Mouse (Mus musculus) c-Kit-positive CD71-positive TER-119-negative erythroid progenitor cells, embryonic 14.5 days (primary cell): ENCODE data around the gene Car10.

Experiments
- DNase-seq: peaks from one replicate; pipeline ENCODE4 v3.0.0-alpha.2; 2013; ENCODE audit warnings: low read depth

The Car10 gene

DNA sequence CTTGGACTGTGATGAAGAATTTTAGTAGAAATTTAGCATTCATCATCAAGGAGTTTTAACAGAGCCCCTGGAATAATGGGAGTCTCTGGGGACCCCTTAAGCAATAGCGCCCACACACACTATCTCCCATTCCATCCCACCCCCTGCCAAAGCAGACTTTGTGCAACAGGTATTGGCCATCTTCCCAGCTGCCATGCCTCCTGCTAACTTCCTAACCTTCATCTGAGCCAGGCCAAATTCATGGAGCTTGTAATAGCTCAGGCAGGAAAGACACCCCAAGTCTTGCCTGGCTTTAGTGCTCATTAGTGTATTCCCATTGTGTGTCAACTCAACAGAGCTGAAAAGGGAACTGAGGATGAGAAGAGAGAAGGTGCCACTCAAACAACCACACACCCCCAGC is 481.8 kb downstream of the Car10 start:
- no peak for DNase-seq

DNA sequence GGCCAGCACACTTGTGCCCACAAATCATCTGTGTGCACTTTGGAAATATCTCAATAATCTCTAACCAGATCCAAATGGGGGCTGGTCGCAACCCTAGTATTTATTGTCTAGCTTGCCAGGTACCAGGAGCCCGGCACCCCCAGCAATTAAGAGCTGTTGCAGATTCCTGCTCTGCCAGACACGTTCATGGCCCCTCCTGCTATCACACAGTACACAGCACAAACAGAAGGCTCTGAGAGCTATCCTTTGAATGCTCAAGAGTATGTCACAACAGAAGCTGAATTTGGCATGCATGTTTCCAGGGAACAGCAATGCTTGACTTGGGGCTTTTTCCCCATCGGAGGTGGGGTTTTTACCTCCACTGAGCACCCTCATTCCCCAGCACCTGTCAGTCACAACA is 483.5 kb downstream of the Car10 start:
- DNase-seq = no peak

DNA sequence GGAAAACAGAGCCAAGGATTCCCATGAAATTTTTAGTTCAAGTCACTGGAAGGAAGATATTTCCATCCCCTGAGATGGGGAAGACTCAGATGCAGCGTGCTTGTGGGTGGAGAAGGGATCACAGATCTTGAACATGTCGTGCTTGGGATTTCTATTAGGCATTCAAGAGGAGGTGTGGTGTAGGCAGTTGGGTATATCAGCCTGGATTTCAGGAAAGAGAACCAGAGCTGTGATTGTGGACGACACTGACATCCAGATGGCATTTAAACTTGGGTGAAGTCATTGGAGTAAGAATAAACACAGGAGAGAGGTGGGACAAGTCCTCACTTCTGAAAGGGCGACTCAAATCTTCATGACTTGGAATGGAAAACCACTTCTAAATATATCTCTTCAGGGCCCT is 490.0 kb downstream of the Car10 start:
- DNase-seq = no peak

DNA sequence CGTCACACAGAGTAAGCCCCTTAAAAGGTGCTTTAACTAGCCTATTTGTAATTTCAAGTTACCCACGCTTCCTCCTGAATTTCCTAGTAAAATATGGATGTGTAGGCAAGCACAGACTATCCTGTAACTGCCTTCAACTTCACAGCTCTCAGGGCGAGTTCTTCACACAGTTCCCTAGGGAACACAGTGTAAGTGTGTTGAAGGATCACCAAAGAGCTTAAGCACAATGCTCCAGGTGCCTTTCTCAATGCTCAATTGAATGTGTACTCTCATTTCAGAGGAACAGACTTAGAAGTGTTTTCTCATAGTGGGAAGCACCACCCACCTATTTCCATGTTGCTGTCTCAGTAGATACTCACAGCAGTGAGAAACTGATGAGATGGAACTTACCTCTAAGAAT is 492.8 kb downstream of the Car10 start:
- DNase-seq = no peak

DNA sequence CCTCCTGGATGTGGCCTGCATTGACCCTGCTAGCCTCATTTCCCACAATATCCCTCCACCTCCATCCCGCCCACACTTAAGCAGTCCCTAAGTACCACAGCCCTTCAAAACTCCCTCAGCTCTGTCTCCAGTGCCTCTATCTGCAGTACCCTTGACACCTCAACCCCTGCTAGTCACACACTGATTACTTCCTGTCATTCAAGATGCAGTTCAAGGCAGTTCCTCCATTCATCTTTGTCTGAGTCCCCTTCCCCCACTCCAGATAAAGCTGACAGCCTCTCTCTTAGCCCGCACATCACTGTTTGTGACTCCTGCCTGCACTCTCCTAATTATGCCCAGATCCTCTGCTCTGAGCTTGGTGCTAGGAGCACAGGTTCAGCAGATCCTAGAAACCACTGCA is 496.2 kb downstream of the Car10 start:
- no peak for DNase-seq

DNA sequence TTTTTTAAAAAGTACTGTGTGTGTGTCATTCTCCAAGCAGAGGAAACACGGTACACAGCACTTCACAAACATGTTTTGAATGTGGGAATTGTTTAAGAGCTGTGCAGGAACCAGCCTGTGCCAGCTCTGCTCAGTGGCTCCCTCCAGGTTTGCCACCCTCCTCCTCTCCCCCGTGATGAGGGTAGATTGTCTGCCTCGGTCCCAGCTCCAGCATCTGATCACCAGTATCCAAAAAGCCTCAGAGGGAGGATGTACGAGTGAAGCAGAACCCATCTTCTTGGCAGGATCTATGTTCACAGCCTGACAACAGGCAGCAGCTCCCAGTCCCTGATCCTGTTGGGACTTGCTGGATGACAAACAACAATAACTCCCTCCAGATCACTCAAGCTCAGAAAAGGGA is 500.3 kb downstream of the Car10 start:
- no peak for DNase-seq

DNA sequence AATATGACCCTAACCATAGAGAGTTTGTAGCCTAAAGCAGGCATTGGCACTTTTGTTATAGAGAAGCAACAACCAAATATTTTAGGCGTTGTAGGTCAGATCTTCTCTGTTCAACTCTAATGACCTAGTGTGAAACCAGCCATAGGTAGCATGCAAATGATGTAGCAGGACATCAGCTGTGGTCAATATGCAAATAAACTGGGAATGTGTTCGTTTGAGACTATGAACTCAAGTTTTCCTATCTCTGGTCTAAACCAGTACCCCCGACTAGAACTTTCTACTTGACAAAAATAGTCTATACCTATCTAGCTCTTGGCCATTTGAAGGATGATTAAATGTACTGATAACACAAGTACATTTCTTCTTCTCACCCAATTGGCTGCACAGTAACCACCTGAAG is 501.9 kb downstream of the Car10 start:
- DNase-seq = no peak

DNA sequence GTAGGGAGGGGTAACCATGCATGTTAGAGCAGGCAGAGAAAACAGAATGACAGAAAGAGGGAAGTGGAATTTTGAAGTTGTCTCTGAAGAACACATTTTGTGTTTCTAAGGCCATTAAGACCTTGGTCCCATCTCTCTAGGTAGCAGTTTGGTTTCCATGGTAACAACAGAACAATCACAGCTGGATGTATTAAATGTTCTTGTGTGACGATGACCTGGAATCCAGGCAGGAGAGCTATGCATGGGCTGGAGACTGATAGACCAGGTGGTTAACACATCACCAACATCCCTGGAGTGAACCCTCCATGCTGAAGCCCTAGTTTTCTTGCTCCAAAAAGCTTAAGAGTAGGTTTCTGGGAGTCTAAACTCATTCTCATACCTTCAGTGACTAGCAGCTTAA is 505.7 kb downstream of the Car10 start:
- no peak for DNase-seq

DNA sequence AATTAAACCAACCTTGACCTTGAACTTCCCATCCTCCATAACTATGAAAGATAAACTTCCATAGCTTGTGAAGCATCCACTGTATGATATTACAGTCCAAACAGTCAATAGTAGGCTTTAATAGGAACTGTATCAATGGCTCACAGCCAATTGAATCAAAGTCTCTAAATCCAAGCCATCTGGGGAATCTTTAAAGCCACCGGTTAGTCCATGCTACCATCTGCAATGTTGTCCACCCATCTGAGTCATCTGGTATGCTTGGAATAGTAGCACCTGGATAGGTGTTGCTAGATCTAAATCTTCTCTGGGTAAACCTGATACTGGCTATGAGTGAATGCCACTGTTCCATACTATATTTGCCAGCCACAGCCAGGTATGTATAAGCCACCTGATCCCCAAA is 509.3 kb downstream of the Car10 start:
- no peak for DNase-seq

DNA sequence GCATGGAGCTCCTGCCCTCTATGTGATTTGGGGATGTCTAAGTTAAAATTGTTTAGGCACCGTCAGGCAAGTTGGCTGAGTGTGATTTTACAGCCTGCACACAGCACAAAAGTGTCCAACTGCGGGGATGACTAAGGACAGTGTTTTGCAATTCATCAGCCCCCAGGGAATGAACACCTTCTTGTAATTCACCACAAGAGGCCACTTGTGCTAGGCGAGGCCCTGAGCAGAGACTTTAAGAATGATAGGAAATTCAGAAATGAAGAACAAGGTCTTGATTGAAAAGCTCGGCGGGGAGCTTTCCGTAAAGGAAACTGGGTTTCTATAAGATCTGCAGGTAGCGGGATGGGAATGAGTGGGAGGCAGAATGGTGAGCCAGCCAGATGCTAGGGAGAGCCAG is 510.9 kb downstream of the Car10 start:
- no peak for DNase-seq

DNA sequence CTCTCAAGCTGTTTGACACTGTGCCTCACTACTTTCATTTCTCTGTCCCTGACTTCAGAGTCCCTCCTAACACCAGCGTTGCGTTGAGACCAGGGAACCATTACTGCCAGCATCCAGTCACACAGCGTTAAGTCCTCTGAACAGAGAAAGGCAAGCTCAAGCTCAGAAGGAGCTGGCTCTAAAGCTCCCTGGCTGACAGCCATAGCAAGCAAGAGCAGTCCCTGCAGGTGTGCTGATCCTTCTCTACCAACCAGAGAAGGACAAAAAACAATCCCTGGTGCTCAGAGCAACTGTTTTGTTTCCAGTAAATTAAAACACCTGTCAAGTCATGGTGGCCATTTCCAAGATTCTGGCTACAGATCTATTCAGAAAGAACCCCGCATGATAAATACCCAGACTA is 514.2 kb downstream of the Car10 start:
- DNase-seq = no peak

DNA sequence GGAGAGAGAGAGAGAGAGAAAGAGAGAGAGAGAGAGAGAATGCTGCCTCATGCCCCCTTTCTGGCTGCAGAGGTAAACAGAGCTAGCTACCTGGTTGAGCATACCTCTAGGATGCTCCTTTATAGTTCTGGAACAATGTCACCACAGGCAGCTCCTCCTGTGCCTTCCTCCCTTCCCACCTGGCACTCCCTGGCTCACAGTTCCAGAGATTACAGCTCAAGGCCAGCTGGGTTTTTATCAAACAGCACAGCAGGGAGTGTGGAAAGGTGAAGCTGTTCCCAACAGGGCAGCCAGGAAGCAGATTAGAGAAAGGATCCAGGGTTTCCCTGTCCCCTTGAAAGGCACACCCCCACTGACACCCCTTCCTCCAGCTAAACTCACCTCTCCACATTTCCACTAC is 517.0 kb downstream of the Car10 start:
- no peak for DNase-seq

DNA sequence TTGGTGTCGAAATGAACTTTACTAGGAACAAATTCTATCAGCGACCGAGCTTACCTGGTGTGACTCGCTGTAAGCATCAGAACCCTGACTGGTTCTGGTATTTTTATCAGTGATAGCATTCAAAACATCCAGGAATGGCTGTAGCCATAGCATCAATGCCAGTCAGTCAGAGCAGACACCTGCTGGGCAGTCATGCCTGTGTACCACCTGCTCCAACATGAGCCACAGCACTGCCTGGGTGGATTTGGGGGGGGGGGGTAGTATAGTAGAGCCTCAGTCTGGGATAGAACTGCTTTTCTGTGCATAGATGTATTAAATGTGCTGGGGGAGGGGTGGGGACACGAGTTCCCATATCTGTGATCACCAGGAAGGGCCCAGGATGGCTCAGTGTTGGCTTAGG is 525.8 kb downstream of the Car10 start:
- no peak for DNase-seq

DNA sequence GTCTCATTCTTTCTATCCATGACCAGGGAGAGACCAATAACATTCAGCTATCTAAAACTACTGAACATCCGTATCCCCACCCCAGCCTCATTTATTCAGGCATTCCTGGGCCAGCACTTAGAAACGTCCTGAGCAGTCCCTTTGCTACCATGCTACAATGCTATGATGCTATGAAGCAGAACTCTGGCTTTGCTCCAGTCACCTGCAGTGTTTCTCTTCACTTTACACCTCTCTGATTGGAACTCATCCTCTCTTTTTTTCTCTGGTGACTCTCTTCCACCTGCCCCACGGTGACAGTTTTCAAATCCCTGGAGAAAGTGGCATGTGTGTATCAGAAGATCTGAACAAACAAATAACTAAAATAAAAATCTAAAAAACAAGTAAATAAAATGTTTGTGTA is 541.6 kb downstream of the Car10 start:
- DNase-seq = no peak

DNA sequence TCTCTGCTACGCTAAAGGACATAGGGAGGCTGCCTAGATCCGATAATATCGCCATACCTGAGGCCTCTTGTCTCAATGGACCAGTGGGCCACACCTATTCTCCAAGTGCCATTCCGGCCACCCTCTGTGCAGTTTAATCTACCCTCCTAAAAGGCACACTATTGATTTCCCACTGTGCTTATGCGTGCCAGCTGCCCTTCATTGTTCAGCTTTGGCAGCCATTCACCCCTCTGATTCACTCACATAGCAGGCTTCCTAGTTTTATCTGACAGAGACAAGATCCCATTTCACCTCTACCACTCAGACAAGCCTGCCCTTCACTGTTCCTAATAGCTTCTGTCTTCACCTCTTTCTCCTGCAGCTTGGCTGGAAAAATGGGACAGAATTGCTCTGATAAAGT is 543.1 kb downstream of the Car10 start:
- no peak for DNase-seq

DNA sequence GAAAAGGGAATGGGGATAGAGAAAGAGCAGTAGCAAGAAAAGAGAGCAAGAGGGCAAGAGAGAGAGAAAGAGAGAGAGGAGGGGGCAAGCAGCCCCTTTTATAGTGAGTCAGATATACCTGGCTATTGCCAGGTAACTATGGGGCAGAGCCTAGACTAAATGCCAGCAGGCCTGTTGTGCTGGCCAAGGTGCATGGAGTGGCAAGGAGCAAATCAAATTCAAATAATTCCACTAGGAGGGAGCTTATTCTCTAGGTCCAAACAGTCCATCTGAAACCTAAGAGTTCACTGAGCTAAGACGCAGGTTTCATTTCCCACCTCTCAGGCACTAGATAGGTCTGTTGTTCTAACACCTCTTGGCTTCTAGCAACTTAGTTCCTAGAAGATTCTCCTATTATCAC is 544.5 kb downstream of the Car10 start:
- DNase-seq = no peak

DNA sequence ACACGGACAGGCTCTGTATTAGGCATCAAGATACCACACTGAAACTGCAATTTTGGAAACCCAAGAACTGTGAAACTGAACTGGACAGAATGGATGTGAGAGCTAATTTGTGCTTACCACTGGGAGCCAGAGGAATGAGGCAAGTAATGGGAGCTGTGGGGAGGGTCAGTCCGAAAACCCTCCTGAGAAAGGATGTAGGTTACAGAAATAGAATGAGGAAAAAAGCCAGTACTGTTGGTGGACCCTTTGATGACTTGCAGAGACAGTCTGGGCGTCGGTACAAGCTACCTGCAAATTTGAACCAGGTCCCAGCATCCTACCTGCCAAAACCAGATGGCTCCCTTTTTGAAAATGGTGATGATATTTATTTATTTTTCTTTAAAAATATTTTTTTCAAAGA is 545.2 kb downstream of the Car10 start:
- no peak for DNase-seq

DNA sequence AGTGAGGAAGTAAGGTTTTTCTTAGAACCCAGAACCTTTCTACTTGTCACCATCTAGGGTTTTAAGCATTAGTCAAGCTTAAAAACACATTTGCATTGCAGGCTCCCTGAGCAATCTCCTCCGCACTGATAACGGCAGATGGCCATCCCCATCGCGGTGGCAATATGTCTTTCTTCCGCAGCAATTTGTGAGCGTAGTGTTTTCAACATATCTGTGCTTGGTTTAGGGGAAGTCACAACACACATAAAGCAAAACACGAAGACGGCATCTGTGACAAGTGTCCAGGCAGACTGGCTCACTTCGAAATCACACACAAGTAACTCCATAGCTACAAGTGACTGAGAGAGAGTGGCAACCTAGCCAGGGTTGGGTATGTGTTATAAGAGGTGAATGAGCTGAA is 545.6 kb downstream of the Car10 start:
- no peak for DNase-seq

DNA sequence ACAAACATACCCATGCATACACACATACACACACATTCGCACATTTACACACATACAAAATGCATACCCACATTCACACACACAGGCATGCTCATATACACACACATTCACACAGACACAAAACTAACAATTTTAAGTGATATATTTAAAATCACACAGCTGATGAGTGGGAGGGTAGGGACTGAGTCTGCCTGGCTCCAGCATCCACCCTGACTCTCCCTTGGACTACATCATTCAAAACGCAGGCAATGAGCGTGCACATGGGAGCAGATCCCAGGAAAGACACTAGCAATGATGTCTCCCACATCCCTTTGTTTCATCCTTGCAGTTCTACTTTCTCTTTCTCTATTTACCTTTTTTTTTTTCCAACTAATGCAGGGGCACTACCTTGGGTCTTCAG is 548.4 kb downstream of the Car10 start:
- DNase-seq = no peak
